Mouse (Mus musculus): ENCODE measurements around the gene Zswim7. TPM values are rescaled to one million over a fixed set of nuclear protein-coding genes. Genes with fewer than 3 reads are reported as not detected.

Gene Zswim7
- 9.0 TPM for polyA plus RNA-seq (2015; fragmentation: Illumina TruSeq; extraction: RNeasy Lipid Tissue Mini Kit (QIAGEN cat#74804); ENCODE audit: insufficient read depth, low replicate concordance)

GRCm38 (mm10) chr11:62280675-62281600 lies at the start of gene Zswim7, which contains the start of gene Ttc19:
Zswim7 (minus strand) TSS chr11:62281375.
Ttc19 (plus strand) TSS chr11:62281473.

GRCm38 (mm10) chr11:62248401-62249244 lies 32.6 kb downstream of the Zswim7 start, which contains the start of gene Adora2b:
Adora2b (plus strand) TSS chr11:62248984.

Other genes starting within 250 kb of the Zswim7 start
- gene Adora2b, start 32.4 kb downstream of the Zswim7 start, polyA plus RNA-seq (2015; fragmentation: Illumina TruSeq; extraction: RNeasy Lipid Tissue Mini Kit (QIAGEN cat#74804); ENCODE audit: insufficient read depth, low replicate concordance) = 0.94 TPM
- gene Ttc19, start 98 bp upstream of the Zswim7 start, polyA plus RNA-seq (2015; fragmentation: Illumina TruSeq; extraction: RNeasy Lipid Tissue Mini Kit (QIAGEN cat#74804); ENCODE audit: insufficient read depth, low replicate concordance) = 14.7 TPM
- 9.8 TPM for gene Pigl, start 177.1 kb upstream of the Zswim7 start, polyA plus RNA-seq (2015; fragmentation: Illumina TruSeq; extraction: RNeasy Lipid Tissue Mini Kit (QIAGEN cat#74804); ENCODE audit: insufficient read depth, low replicate concordance)
- 202 TPM for gene Ncor1, start 177.2 kb upstream of the Zswim7 start, polyA plus RNA-seq (2015; fragmentation: Illumina TruSeq; extraction: RNeasy Lipid Tissue Mini Kit (QIAGEN cat#74804); ENCODE audit: insufficient read depth, low replicate concordance)